Mouse (Mus musculus) ES-Bruce4 (cell line): ENCODE measurements around the gene Klrg2.

Experiments used
- CTCF ChIP-seq: IDR thresholded peaks from one replicate; pipeline ENCODE4 v1.8.1; 2011; ENCODE audit warnings: low read depth, low read length
- EP300 ChIP-seq: IDR thresholded peaks from 2 replicates; pipeline ENCODE4 v1.6.1; 2011; ENCODE audit warnings: low read depth, low read length; ENCODE audit not compliant: insufficient read depth
- POLR2A ChIP-seq: IDR thresholded peaks from one replicate; pipeline ENCODE4 v1.8.1; 2011; ENCODE audit warnings: low read length; ENCODE audit not compliant: insufficient read depth

DNA sequence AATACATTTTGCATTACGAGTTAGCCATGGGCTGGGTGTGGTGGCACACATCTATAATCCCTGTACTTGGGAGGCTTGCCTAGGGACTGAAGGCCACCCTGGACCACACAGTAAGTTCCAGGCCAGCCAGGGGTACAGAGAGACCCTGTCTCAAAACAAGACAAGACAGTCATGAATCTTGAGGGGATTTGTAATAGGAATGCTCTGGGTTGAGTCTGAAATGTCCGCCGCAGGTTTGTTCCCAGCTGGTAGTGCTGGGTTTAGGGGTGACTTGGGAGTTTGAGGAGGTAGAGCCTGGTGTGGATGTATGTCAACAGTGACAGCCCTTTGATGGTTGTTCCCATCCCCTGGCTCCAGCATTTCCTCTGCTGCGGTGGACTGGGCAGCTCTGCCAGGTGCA is 10.0 kb downstream of the Klrg2 start:
- TF ChIP-seq EP300 (no peak), CTCF (no peak), POLR2A (no peak)
